Mouse (Mus musculus): ENCODE measurements around the gene 4930467E23Rik. TPM values are rescaled to one million over a fixed set of nuclear protein-coding genes. Genes with fewer than 3 reads are reported as not detected.
"Not testable (repeated sequence)": the region's sequence is repeated elsewhere in the genome, so short reads cannot be mapped to it uniquely, and the experiment has no call there.

4930467E23Rik gene
- total and polyA plus RNA-seq, 3 experiments = not detected

DNA sequence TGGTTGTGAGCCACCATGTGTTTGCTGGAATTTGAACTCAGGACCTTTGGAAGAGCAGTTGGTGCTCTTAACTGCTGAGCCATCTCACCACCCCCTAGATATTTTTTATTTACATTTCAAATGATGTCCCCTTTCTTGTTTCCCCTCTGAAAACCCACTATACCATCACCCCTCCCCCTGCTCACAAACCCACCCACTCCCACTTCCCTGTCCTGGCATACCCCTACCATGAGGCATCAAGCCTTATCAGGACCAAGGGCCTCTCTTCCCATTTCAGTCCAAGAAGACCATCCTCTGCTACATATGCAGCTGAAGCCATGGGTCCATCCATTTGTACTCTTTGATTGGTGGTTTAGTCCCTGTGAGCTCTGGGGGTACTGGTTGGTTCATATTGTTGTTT, 36.2 kb downstream of the 4930467E23Rik start:
- H3K4me1 ChIP-seq (ENCODE audit: control insufficient read depth in 1 of 2, insufficient read depth in 2 of 2); H3K36me3 ChIP-seq (replicated peaks in 1 of 2; ENCODE audit: control insufficient read depth in 1 of 2, insufficient read depth in 1 of 2, low read length in 1 of 2); H3K79me2 ChIP-seq (replicated peaks; ENCODE audit: control insufficient read depth, extremely low read depth, insufficient read depth, poor library complexity, severe bottlenecking); H3K4me2 ChIP-seq (ENCODE audit: insufficient read depth, low read depth, poor library complexity, severe bottlenecking); H3K27ac ChIP-seq (ENCODE audit: insufficient read depth, low read depth); H3K9ac ChIP-seq (ENCODE audit: insufficient read depth, low read depth); H3K27me3 ChIP-seq (replicated peaks); in situ Hi-C loops (cut with MboI; ENCODE audit: low pct_ligation_motif_present, low pct_unique_long_range_greater_than_20kb, low sequenced_read_pairs); DNase-seq (ENCODE audit: extremely low read depth); H3K4me3 ChIP-seq (replicated peaks in 1 of 3; ENCODE audit: low read depth in 2 of 3, low read length in 2 of 3, poor library complexity in 1 of 3); H3K9me3 ChIP-seq (replicated peaks; ENCODE audit: low read length); dilution Hi-C loops (cut with MboI; ENCODE audit: extremely low pct_ligation_motif_present, extremely low pct_unique_long_range_greater_than_20kb, low sequenced_read_pairs): not testable (repeated sequence)

DNA sequence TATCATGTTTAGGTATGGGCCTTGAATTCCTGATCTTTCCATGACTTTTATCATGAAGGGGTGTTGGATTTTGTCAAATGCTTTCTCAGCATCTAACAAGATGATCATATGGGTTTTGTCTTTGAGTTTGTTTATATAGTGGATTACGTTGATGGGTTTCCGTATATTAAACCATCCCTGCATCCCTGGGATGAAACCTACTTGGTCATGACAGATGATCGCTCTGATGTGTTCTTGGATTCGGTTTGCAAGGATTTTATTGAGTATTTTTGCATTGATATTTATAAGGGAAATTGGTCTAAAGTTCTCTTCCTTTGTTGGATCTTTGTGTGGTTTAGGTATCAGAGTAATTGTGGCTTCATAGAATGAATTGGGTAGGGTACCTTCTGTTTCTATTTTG, 44.1 kb downstream of the 4930467E23Rik start:
- H3K9me3 ChIP-seq (replicated peaks; ENCODE audit: low read length); H3K4me1 ChIP-seq (ENCODE audit: control insufficient read depth in 1 of 2, insufficient read depth in 2 of 2); H3K9ac ChIP-seq (ENCODE audit: insufficient read depth, low read depth); H3K36me3 ChIP-seq (replicated peaks in 1 of 2; ENCODE audit: control insufficient read depth in 1 of 2, insufficient read depth in 1 of 2, low read length in 1 of 2); H3K4me2 ChIP-seq (ENCODE audit: insufficient read depth, low read depth, poor library complexity, severe bottlenecking); H3K27me3 ChIP-seq (replicated peaks); H3K4me3 ChIP-seq (replicated peaks in 1 of 3; ENCODE audit: low read depth in 2 of 3, low read length in 2 of 3, poor library complexity in 1 of 3); DNase-seq (ENCODE audit: extremely low read depth); H3K27ac ChIP-seq (ENCODE audit: insufficient read depth, low read depth); dilution Hi-C loops (cut with MboI; ENCODE audit: extremely low pct_ligation_motif_present, extremely low pct_unique_long_range_greater_than_20kb, low sequenced_read_pairs); H3K79me2 ChIP-seq (replicated peaks; ENCODE audit: control insufficient read depth, extremely low read depth, insufficient read depth, poor library complexity, severe bottlenecking); in situ Hi-C loops (cut with MboI; ENCODE audit: low pct_ligation_motif_present, low pct_unique_long_range_greater_than_20kb, low sequenced_read_pairs): not testable (repeated sequence)

DNA sequence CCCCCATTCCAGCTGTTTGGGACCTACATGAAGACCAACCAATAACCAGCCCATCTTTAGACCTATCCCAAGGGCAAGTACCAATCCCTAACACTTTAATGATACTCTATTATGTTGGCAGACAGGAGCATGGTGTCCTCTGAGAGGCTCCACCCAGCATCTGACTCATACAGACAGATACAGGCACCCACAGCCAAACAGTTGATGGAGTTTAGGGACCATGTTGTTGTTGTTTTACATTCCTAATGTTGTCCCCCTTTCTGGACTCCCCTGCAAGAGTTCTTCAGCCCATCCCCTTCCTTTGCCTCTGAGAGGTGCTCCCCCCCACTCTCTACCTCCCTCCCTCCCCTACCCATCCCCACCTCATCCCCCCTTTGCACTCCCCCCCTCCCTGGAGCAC, 46.9 kb downstream of the 4930467E23Rik start:
- in situ Hi-C loops (cut with MboI; ENCODE audit: low pct_ligation_motif_present, low pct_unique_long_range_greater_than_20kb, low sequenced_read_pairs); H3K9ac ChIP-seq (ENCODE audit: insufficient read depth, low read depth); H3K4me1 ChIP-seq (ENCODE audit: control insufficient read depth in 1 of 2, insufficient read depth in 2 of 2); DNase-seq (ENCODE audit: extremely low read depth); H3K9me3 ChIP-seq (replicated peaks; ENCODE audit: low read length); H3K36me3 ChIP-seq (replicated peaks in 1 of 2; ENCODE audit: control insufficient read depth in 1 of 2, insufficient read depth in 1 of 2, low read length in 1 of 2); H3K4me3 ChIP-seq (replicated peaks in 1 of 3; ENCODE audit: low read depth in 2 of 3, low read length in 2 of 3, poor library complexity in 1 of 3); H3K4me2 ChIP-seq (ENCODE audit: insufficient read depth, low read depth, poor library complexity, severe bottlenecking); H3K79me2 ChIP-seq (replicated peaks; ENCODE audit: control insufficient read depth, extremely low read depth, insufficient read depth, poor library complexity, severe bottlenecking); dilution Hi-C loops (cut with MboI; ENCODE audit: extremely low pct_ligation_motif_present, extremely low pct_unique_long_range_greater_than_20kb, low sequenced_read_pairs); H3K27me3 ChIP-seq (replicated peaks); H3K27ac ChIP-seq (ENCODE audit: insufficient read depth, low read depth): not testable (repeated sequence)

DNA sequence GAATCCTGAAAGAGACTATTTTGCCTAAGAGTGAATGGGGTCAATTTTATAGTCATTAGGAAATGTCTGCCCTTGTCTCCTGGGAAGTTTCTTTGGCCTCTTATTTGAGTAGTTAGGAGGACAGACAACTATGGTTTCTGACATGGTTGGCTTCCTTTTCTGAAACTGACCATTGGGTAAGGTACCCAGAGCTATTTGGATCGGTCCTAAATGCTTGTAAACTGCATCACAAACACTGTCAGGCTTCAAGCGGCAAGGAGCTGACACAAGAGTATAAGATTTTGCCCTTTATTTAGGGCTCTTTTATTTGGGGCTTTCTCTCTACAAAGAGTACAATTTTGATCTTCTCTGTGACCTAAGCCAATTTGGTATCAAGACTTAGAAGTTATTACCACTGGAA, 48.1 kb downstream of the 4930467E23Rik start:
- H3K4me2 ChIP-seq (ENCODE audit: insufficient read depth, low read depth, poor library complexity, severe bottlenecking); H3K36me3 ChIP-seq (replicated peaks in 1 of 2; ENCODE audit: control insufficient read depth in 1 of 2, insufficient read depth in 1 of 2, low read length in 1 of 2); H3K4me1 ChIP-seq (ENCODE audit: control insufficient read depth in 1 of 2, insufficient read depth in 2 of 2); H3K9ac ChIP-seq (ENCODE audit: insufficient read depth, low read depth); H3K9me3 ChIP-seq (replicated peaks; ENCODE audit: low read length); dilution Hi-C loops (cut with MboI; ENCODE audit: extremely low pct_ligation_motif_present, extremely low pct_unique_long_range_greater_than_20kb, low sequenced_read_pairs); H3K27me3 ChIP-seq (replicated peaks); H3K4me3 ChIP-seq (replicated peaks in 1 of 3; ENCODE audit: low read depth in 2 of 3, low read length in 2 of 3, poor library complexity in 1 of 3); DNase-seq (ENCODE audit: extremely low read depth); in situ Hi-C loops (cut with MboI; ENCODE audit: low pct_ligation_motif_present, low pct_unique_long_range_greater_than_20kb, low sequenced_read_pairs); H3K27ac ChIP-seq (ENCODE audit: insufficient read depth, low read depth); H3K79me2 ChIP-seq (replicated peaks; ENCODE audit: control insufficient read depth, extremely low read depth, insufficient read depth, poor library complexity, severe bottlenecking): not testable (repeated sequence)

DNA sequence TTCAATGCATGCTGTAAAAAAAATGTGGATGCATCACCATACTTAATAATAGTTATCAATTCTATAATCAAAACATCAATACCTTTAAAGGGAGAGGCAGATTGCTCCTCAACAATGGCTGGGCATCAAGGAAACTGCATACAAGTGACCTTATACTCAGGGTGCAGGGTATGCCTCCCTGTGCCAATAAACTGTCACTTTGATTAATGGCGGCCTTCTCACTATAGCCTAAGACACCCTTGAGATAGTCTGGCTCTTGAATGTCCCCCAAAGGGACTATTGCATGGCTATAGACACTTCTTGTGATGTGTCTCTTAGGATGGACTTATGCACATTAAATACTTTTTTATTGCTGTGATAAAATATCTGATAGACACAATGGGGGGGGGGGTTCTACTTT, 48.8 kb downstream of the 4930467E23Rik start:
- H3K27ac ChIP-seq (ENCODE audit: insufficient read depth, low read depth); H3K79me2 ChIP-seq (replicated peaks; ENCODE audit: control insufficient read depth, extremely low read depth, insufficient read depth, poor library complexity, severe bottlenecking); H3K27me3 ChIP-seq (replicated peaks); H3K4me1 ChIP-seq (ENCODE audit: control insufficient read depth in 1 of 2, insufficient read depth in 2 of 2); H3K9me3 ChIP-seq (replicated peaks; ENCODE audit: low read length); H3K9ac ChIP-seq (ENCODE audit: insufficient read depth, low read depth); H3K36me3 ChIP-seq (replicated peaks in 1 of 2; ENCODE audit: control insufficient read depth in 1 of 2, insufficient read depth in 1 of 2, low read length in 1 of 2); dilution Hi-C loops (cut with MboI; ENCODE audit: extremely low pct_ligation_motif_present, extremely low pct_unique_long_range_greater_than_20kb, low sequenced_read_pairs); H3K4me3 ChIP-seq (replicated peaks in 1 of 3; ENCODE audit: low read depth in 2 of 3, low read length in 2 of 3, poor library complexity in 1 of 3); H3K4me2 ChIP-seq (ENCODE audit: insufficient read depth, low read depth, poor library complexity, severe bottlenecking); in situ Hi-C loops (cut with MboI; ENCODE audit: low pct_ligation_motif_present, low pct_unique_long_range_greater_than_20kb, low sequenced_read_pairs); DNase-seq (ENCODE audit: extremely low read depth): not testable (repeated sequence)

DNA sequence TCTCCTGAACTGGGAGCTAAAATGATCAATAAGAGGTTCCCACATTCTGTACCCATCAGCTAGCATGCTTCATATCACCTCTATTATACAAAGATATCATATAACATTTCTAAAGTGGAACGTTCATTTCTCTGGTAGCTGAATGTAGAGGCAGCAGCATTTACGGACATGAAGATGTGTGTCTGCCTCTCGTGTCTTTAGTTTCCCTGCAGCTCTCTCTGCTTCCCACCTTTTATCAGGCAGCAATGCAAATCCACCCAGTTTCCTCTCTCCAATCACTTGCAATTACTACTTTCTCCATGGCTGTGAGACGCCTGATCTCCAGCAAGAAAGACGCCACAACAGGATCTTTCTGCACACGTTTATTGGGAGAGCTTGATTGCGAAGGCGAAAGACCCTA, 49.5 kb downstream of the 4930467E23Rik start:
- H3K9me3 ChIP-seq (replicated peaks; ENCODE audit: low read length); H3K79me2 ChIP-seq (replicated peaks; ENCODE audit: control insufficient read depth, extremely low read depth, insufficient read depth, poor library complexity, severe bottlenecking); H3K27ac ChIP-seq (ENCODE audit: insufficient read depth, low read depth); in situ Hi-C loops (cut with MboI; ENCODE audit: low pct_ligation_motif_present, low pct_unique_long_range_greater_than_20kb, low sequenced_read_pairs); H3K27me3 ChIP-seq (replicated peaks); dilution Hi-C loops (cut with MboI; ENCODE audit: extremely low pct_ligation_motif_present, extremely low pct_unique_long_range_greater_than_20kb, low sequenced_read_pairs); DNase-seq (ENCODE audit: extremely low read depth); H3K4me3 ChIP-seq (replicated peaks in 1 of 3; ENCODE audit: low read depth in 2 of 3, low read length in 2 of 3, poor library complexity in 1 of 3); H3K36me3 ChIP-seq (replicated peaks in 1 of 2; ENCODE audit: control insufficient read depth in 1 of 2, insufficient read depth in 1 of 2, low read length in 1 of 2); H3K4me2 ChIP-seq (ENCODE audit: insufficient read depth, low read depth, poor library complexity, severe bottlenecking); H3K9ac ChIP-seq (ENCODE audit: insufficient read depth, low read depth): not testable (repeated sequence)
- H3K4me1 ChIP-seq (ENCODE audit: control insufficient read depth in 1 of 2, insufficient read depth in 2 of 2) = 0 out of 4 replicates have a peak, but pooled peaks cover 0 to 12% of the 10 kb centered on the region in 2 experiments
